Mouse (Mus musculus): ENCODE data around the gene Nudt13. TPM values are rescaled to one million over a fixed set of nuclear protein-coding genes. Genes with fewer than 3 reads are reported as not detected.
A peak's percentile ranks its signal among the peaks of the same experiment; 100 is the strongest.

Gene Nudt13
- total and polyA plus RNA-seq, 3 experiments = 10.9 to 14.8 (median 11.4) TPM

DNA sequence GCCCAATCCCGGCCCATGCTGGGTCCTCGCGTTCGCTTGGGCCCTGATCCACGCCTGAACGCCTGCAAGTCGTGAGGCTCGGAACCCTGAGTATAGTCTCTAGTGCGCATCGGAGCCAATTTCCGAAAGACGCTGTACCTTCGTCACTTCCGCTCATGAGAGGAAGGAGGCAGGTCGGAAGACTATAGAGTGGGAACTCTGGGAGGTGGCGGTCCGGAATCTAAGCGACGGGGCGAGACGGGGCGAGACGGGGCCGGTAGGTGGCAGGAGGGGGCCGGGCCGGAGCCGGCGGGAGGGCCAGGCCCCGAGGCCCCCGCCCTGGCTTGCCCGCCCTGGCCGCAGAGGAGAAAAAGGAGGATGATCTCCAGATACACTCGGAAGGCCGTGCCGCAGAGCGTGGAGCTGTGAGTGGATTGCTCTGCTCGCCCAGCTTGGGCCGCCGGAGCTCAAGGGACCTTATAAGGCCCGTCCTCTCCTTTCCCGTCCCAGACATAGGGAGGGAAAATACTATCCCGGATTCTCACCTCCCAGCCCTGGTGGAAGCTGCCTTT lies 53.6 kb downstream of the Nudt13 start, which contains the start of the genes Ecd and Fam149b:
Gene Ecd, minus strand, starts transcription at position 131 of the 551 bp plus-strand sequence.
Gene Fam149b, plus strand, starts transcription at position 172 of the 551 bp plus-strand sequence.
- Histone ChIP-seq H3K27ac (ENCODE audit: insufficient read depth, low read depth) (peak within 1 kb of the TSS; percentile 63), H3K4me2 (ENCODE audit: insufficient read depth, low read depth, poor library complexity, severe bottlenecking) (peak within 1 kb of the TSS; percentile 95), H3K27me3 (replicated peaks) (no peaks in the 10 kb centered on the region), H3K36me3 (replicated peaks in 1 of 2; ENCODE audit: control insufficient read depth in 1 of 2, insufficient read depth in 1 of 2, low read length in 1 of 2) (peaks cover 16 to 49% of the 10 kb centered on the region in 2 experiments), H3K4me3 (replicated peaks in 1 of 3; ENCODE audit: low read depth in 2 of 3, low read length in 2 of 3, poor library complexity in 1 of 3) (peak within 1 kb of the TSS; percentile 81 to 90 (median 88)), H3K9me3 (replicated peaks; ENCODE audit: low read length) (no peaks in the 10 kb centered on the region), H3K79me2 (replicated peaks; ENCODE audit: control insufficient read depth, extremely low read depth, insufficient read depth, poor library complexity, severe bottlenecking) (peaks cover 31% of the 10 kb centered on the region), H3K4me1 (ENCODE audit: control insufficient read depth in 1 of 2, insufficient read depth in 2 of 2) (peaks cover 8 to 32% of the 10 kb centered on the region in 2 experiments; a peak in 3 of 4 replicates), H3K9ac (ENCODE audit: insufficient read depth, low read depth) (peak within 1 kb of the TSS; percentile 97)
- dilution Hi-C loops (cut with MboI; ENCODE audit: extremely low pct_ligation_motif_present, extremely low pct_unique_long_range_greater_than_20kb, low sequenced_read_pairs) (no loop called here), in situ Hi-C loops (cut with MboI; ENCODE audit: low pct_ligation_motif_present, low pct_unique_long_range_greater_than_20kb, low sequenced_read_pairs) (loop anchor here (5.0 kb wide), 2 partner anchors 39 to 84 kb away; partner anchors contain the start of gene Dnajc9)
- DNase-seq (ENCODE audit: extremely low read depth) = peak; percentile 97
- peak; percentile 95 for TF ChIP-seq HCFC1 (IDR thresholded peaks at IDR 0.05; ENCODE audit: low read depth, low read length)
- TF ChIP-seq CHD1 (IDR thresholded peaks at IDR 0.05; ENCODE audit: low read depth, low read length) = no peak
- TF ChIP-seq UBTF (IDR thresholded peaks at IDR 0.05; ENCODE audit: low read depth, low read length) = peak; percentile 93
- peak; percentile 48; the same call in 1 of the 2 replicates for TF ChIP-seq NRF1 (IDR thresholded peaks at IDR 0.05; ENCODE audit: low read depth, low read length)
- peak; percentile 82 for TF ChIP-seq ELF1 (IDR thresholded peaks at IDR 0.05; ENCODE audit: low read depth, low read length)
- TF ChIP-seq USF2 (conservative IDR thresholded peaks at IDR 0.05; ENCODE audit: low read depth, low read length) = no peak
- no peak for TF ChIP-seq ETS1 (conservative IDR thresholded peaks at IDR 0.05; ENCODE audit: low read depth, low read length)
- TF ChIP-seq ZNF384 (IDR thresholded peaks at IDR 0.05; ENCODE audit: low read depth, low read length) = no peak
- TF ChIP-seq EP300 (IDR thresholded peaks at IDR 0.05; ENCODE audit: low read length) = no peak
- peak; percentile 92; the same call in 1 of the 2 replicates for TF ChIP-seq KAT2A (IDR thresholded peaks at IDR 0.05; ENCODE audit: insufficient replicate concordance, low read length)
- TF ChIP-seq MYC (IDR thresholded peaks at IDR 0.05; ENCODE audit: low read depth, low read length) = peak; percentile 91
- TF ChIP-seq BHLHE40 (IDR thresholded peaks at IDR 0.05; ENCODE audit: low read depth, low read length) = no peak
- peak; percentile 93 for TF ChIP-seq MXI1 (IDR thresholded peaks at IDR 0.05; ENCODE audit: low read depth, low read length)
- TF ChIP-seq RCOR1 (conservative IDR thresholded peaks at IDR 0.05; ENCODE audit: low read depth, low read length) = no peak
- TF ChIP-seq MAFK (IDR thresholded peaks at IDR 0.05; ENCODE audit: insufficient replicate concordance, low read length) = no peak
- TF ChIP-seq MAZ (IDR thresholded peaks at IDR 0.05; ENCODE audit: low read depth, low read length) = peak; percentile 80; the same call in 1 of the 2 replicates
- peak; percentile 91 for TF ChIP-seq POLR2A (IDR thresholded peaks at IDR 0.05; ENCODE audit: low read depth, low read length)
- peak; percentile 90 for TF ChIP-seq TBP (conservative IDR thresholded peaks at IDR 0.05; ENCODE audit: low read depth, low read length)
- TF ChIP-seq SIN3A (IDR thresholded peaks at IDR 0.05; ENCODE audit: low read length) = peak; percentile 95
- peak; percentile 77 for TF ChIP-seq MEF2A (IDR thresholded peaks at IDR 0.05; ENCODE audit: borderline replicate concordance, low read depth, low read length)
- TF ChIP-seq ZC3H11A (IDR thresholded peaks at IDR 0.05; ENCODE audit: low read depth, low read length) = no peak
- peak; percentile 72; the same call in 1 of the 2 replicates for TF ChIP-seq POLR2AphosphoS2 (IDR thresholded peaks at IDR 0.05; ENCODE audit: low read depth, low read length)
- peak; percentile 60 for TF ChIP-seq RAD21 (IDR thresholded peaks at IDR 0.05; ENCODE audit: low read depth, low read length)
- TF ChIP-seq SMC3 (IDR thresholded peaks at IDR 0.05; ENCODE audit: low read depth, low read length) = peak; percentile 56
- TF ChIP-seq ZMIZ1 (IDR thresholded peaks at IDR 0.05; ENCODE audit: low read depth, low read length) = 0 out of 2 replicates have a peak, but pooled peaks have one; percentile 51
- no peak for TF ChIP-seq E2F4 (IDR thresholded peaks at IDR 0.05; ENCODE audit: insufficient replicate concordance, low read depth, low read length)
- TF ChIP-seq CHD2 (IDR thresholded peaks at IDR 0.05; ENCODE audit: low read length) = no peak
- TF ChIP-seq GABPA (IDR thresholded peaks at IDR 0.05; ENCODE audit: insufficient replicate concordance, low read depth, low read length) = peak; percentile 25; the same call in 1 of the 2 replicates
- peak; percentile 80; the same call in 1 of the 2 replicates for TF ChIP-seq MAX (IDR thresholded peaks at IDR 0.05; ENCODE audit: low read length)
- peak; percentile 81 for TF ChIP-seq NELFE (IDR thresholded peaks at IDR 0.05; ENCODE audit: low read depth, low read length)
- TF ChIP-seq TCF12 (IDR thresholded peaks at IDR 0.05; ENCODE audit: low read depth, low read length) = peak; percentile 96
- no peak for TF ChIP-seq USF1 (IDR thresholded peaks at IDR 0.05; ENCODE audit: low read depth, low read length)
- TF ChIP-seq ZKSCAN1 (IDR thresholded peaks at IDR 0.05; ENCODE audit: borderline replicate concordance, low read depth, low read length) = no peak
- TF ChIP-seq IRF4 (IDR thresholded peaks at IDR 0.05; ENCODE audit: low read depth, low read length) = peak; percentile 80
- TF ChIP-seq PAX5 (IDR thresholded peaks at IDR 0.05; ENCODE audit: low read length) = no peak
- peak in 1 of 2 experiments; percentile 81; a peak in 2 of 4 replicates for TF ChIP-seq CTCF (conservative IDR thresholded peaks at IDR 0.05 in 1 of 2, IDR thresholded peaks at IDR 0.05 in 1 of 2; ENCODE audit: low read depth in 2 of 2, low read length in 2 of 2)

Measured in CH12.LX (cell line).